Mouse (Mus musculus) thymus, postnatal 14 days (tissue): Measurements from ENCODE around the gene Pald1.

Source experiments
- DNase-seq: peaks from one replicate; pipeline ENCODE4 v3.0.0; 2021

Pald1 gene

DNA sequence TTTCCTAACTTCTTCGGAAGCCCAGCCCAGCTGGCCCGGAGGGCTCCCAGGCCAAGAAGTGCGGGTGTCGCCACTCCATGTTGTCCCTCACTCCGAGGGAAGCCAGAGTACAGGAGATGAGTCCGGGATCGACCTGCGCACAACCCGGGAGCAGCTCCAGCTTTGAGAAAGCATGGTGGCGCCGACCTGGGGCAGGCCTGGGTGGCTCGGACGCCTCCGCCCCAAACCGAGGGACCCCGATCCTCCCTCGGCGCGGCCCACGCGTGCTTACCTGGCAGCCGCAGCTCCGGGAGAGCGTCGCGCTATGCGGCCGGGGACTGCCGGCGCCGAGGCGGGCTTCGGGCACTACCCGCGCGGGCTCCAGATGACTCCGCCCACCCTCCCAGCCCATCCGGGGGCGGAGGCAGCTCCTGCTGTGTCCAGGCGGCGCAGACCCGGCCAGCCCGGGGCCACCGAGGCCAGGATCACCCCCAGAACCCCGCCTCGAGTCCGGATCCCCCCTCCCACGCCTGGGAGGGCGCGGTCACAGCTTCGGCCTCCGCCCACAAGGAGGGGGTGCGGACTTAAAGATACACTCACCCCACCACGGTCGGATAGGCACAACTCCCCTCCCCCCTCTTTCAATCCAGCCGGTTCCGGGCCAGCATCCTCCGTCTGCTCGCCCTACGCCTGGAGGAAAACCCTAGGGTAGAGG lies at the start of gene Pald1:
TSS of gene Pald1 (minus strand) at position 510 of the 694 bp plus-strand sequence.
- peak; percentile 16 for DNase-seq

DNA sequence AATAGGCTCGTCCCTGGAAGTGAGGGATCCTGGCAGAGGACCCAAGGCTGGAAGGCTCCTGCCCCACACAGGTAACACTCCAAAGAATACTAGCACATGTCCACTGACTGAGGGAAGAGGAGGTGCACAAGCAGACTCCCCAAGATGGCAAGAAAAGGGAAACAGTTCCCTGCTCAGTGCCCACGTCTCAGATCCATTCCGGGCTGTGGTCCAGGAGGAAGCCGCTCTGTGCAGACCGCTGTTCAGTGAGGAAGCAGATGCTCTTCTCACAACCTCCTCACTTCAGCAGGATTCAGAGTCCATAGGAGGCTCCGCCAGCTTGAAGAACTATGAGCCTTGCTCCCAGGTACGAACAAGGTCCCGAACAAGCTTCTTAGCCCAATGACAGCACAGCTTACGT lies 48.0 kb upstream of the Pald1 start:
- DNase-seq, result no peak

DNA sequence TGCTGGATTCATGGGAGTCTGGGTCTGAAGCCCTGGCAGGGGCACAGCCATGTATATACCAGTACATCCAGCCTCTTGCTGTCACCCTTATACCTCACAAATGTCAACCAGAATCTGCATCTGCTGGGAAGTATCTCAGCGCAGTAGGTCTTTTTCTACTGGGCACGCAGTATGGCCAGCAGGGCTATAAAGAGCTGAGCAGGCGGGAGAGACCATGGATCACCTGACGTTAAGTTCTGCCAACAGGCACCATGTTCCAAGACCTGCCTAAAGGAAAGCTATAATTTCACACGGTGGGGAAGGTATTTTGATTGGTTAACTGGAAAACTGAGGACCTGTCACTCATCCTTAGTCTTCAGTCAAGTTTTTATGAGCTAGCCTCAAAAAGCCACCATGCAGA lies 45.7 kb upstream of the Pald1 start:
- no peak for DNase-seq

- DNase-seq, result no peak
Observed at GRCm38 (mm10) chr10:61428416-61428815, 45.1 kb upstream of the Pald1 start.

GRCm38 (mm10) chr10:61427951-61428350 lies 44.6 kb upstream of the Pald1 start:
- DNase-seq, result no peak

GRCm38 (mm10) chr10:61426251-61426757 lies 43.0 kb upstream of the Pald1 start:
- no peak for DNase-seq

GRCm38 (mm10) chr10:61425047-61425446 lies 41.7 kb upstream of the Pald1 start:
- no peak for DNase-seq

DNA sequence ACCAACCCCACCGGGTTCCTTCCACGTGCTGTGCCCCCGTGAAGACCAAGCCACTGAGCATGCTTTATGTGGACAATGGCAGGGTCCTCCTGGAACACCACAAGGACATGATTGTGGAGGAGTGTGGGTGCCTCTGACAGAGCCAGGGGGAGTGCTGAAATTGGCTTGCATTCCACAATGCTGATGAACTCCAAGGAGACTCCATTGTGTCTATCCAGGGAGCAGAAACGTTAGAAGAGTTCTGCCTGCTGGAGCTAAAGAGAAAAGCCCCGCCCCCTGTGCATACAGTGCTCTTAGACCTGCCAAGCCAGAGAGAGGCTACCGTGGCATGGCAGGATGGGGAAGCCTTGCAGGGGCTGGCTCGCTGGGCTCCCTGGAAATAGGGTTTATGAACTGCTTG lies 41.2 kb upstream of the Pald1 start:
- no peak for DNase-seq

DNA sequence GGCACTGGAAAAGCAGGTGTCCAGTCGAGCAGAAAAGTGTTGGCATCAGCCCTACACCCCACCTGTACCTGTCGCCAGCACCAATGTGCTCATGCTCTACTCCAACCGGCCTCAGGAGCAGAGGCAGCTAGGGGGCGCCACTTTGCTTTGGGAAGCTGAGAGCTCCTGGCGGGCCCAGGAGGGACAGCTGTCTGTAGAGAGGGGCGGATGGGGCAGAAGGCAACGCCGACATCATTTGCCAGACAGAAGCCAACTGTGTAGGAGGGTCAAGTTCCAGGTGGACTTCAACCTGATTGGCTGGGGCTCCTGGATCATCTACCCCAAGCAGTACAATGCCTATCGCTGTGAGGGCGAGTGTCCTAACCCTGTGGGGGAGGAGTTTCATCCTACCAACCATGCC lies 40.0 kb upstream of the Pald1 start:
- peak; percentile 59 for DNase-seq

GRCm38 (mm10) chr10:61422861-61423260 lies 39.5 kb upstream of the Pald1 start:
- DNase-seq, result no peak

DNA sequence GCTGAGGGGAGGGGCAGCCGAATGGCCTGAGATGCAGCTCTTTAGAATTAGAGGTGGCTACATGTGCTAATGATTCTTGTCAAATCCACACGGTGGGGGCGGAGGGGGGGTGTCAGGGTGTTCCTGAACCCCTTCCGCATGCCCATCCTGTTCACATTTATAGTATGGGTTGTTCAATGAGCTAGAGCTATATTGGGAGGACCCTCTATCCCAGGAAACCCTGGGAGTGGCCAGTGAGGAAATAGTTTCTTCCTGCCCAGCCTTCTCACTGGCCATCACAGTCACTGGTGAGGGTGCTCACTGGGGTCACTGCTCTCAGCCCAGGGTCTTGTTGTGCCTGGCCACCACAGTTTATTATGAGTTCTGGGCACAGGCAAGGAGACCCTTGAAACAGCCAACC lies 36.7 kb upstream of the Pald1 start:
- no peak for DNase-seq

GRCm38 (mm10) chr10:61419146-61419545 lies 35.8 kb upstream of the Pald1 start:
- no peak for DNase-seq

GRCm38 (mm10) chr10:61418131-61418900 lies 35.0 kb upstream of the Pald1 start:
- no peak for DNase-seq

DNA sequence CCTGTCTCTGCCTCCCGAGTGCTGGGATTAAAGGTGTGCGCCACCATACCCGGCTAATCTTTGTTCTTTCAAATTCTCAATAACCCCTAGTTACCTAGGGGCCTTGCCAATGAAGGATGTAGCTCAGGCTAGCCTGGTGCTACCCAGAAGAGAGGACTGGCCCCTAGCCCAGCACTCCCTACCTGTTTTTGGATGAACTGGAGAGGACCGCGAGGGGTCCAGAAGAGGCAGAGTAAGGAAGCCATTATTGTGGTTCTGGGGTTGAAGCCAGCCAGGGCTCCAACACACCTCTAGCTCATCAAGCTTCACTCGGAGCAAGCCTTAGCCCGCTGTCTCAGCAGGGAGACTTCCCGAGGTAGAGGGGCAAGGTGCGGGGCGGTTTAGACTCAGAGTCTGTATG lies 34.3 kb upstream of the Pald1 start, which contains the start of gene Nodal:
TSS of gene Nodal (plus strand) at position 301 of the 400 bp plus-strand sequence.
- DNase-seq, result no peak

- no peak for DNase-seq
Observed at GRCm38 (mm10) chr10:61417046-61417445, 33.7 kb upstream of the Pald1 start.

- DNase-seq, result no peak
Observed at GRCm38 (mm10) chr10:61416561-61416960, 33.2 kb upstream of the Pald1 start.

DNA sequence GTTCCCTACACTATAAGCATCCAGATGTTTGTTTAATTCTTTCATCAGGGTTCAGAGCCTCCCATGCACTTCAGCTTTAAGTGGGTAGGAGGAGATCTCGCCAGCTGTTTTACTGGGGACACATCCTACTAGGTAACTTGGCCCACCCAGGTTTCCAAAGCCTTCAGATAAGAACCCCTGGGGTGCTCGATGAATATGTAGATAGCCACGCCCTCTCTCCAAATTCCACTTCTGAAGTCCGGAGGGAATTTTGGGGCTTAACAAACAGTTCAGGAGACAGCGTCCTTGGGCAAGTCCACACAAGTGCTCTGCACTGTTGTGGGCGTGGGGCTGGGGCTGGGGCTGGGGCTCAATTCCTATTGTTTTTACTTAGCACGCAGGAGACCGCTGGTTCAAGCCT lies 32.6 kb upstream of the Pald1 start:
- DNase-seq, result no peak

- DNase-seq, result no peak
Observed at GRCm38 (mm10) chr10:61415240-61415639, 31.9 kb upstream of the Pald1 start.

DNA sequence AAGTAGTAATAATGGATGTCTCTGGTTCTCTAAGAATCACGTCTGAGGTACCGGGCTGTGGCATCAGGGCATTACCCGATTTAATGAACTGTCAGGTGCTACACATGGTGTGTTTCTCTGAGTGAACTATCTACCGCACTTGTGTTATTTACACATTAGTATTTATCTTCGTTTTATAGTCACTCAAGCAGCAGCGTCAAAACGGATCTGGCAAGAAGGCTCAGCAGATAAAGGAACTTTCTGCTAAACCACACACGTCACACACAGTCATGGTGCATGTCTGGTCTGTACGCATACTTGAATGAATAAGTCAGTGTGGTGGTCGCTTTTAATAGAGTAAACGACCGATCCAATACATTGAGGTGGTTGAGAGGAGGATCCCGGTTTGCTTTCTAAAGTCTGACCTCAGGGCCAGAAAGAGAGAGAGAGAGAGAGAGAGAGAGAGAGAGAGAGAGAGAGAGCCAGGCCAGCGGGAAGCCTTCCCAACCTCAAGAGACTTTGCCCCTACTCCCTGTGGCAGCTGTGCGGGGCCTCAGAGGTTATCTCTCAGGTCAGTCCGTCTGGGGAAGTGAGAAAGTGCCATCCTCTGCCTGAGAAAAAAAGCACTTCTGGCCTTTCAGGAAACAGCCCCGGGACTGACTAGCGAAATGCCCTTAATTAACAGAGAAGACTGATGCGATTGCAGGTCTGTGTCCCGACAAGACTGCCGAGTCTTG lies 29.7 kb upstream of the Pald1 start:
- DNase-seq, result no peak

DNA sequence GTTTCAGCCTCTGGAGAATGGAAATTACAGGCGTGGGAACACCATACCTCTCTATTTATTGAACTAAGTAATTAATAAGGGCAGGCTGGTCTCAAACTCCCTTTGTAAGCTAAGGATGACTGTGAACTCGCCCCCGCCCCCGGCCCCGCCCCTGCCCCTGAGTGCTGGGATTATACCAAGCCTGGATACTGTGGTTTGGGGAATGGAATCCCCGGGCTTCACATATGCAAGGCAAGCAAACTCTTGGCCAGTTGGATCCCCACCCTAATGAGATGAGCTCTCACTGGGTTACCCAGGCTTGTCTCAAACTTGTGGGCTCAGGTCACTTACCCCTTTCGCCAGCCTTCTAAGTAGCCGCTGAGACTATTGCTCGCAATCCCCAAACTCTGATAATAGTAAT lies 26.9 kb upstream of the Pald1 start:
- no peak for DNase-seq

GRCm38 (mm10) chr10:61409776-61410175 lies 26.4 kb upstream of the Pald1 start:
- DNase-seq, result no peak

GRCm38 (mm10) chr10:61405958-61406357 lies 22.6 kb upstream of the Pald1 start:
- no peak for DNase-seq

- DNase-seq, result no peak
Observed at GRCm38 (mm10) chr10:61402911-61403310, 19.6 kb upstream of the Pald1 start.

DNA sequence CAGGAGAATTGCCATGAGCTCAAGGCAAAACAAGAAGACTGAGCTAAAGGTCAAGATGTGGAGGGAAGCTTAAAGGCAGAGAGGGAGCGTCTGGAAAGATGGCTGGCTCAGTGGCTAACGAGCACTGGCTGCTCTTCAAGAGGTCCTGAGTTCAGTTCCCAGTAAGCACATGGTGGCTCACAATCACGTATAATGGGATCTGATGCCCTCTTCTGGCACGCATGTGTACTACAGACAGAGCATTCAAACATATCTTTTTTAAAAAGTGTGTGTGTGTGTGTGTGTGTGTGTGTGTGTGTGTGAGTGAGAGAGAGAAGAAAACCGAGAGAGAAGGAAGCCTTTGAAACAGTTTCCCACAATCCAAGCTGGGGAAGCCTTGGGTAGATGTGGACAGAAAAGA lies 19.1 kb upstream of the Pald1 start:
- DNase-seq, result no peak
